Mouse (Mus musculus): ENCODE results near the gene Abca1. TPM values are rescaled to one million over a fixed set of nuclear protein-coding genes. Genes with fewer than 3 reads are reported as not detected.

Abca1 gene
- 17.1 TPM for total RNA-seq (2023)

GRCm38 (mm10) chr4:53159767-53160166 lies at the start of gene Abca1:
Abca1 (minus strand) TSS chr4:53159895.

GRCm38 (mm10) chr4:53011732-53012361 lies 147.8 kb downstream of the Abca1 start, which contains the start of gene Nipsnap3b:
Nipsnap3b (plus strand) TSS chr4:53011880.

GRCm38 (mm10) chr4:52989248-52989647 lies 170.4 kb downstream of the Abca1 start, which contains the start of gene Nipsnap3a:
Nipsnap3a (plus strand) TSS chr4:52989272.

Other genes starting within 250 kb of the Abca1 start
- not detected for gene Olfr272, start 240.7 kb downstream of the Abca1 start, total RNA-seq (2023)
- gene Olfr270, start 195.3 kb downstream of the Abca1 start, total RNA-seq (2023), result not detected
- not detected for gene Nipsnap3a, start 170.6 kb downstream of the Abca1 start, total RNA-seq (2023)
- 36.7 TPM for gene Nipsnap3b, start 148.0 kb downstream of the Abca1 start, total RNA-seq (2023)

Data from CD4-positive naive resting alpha-beta T cell, adult 57 days (primary cell).